Mouse (Mus musculus): ENCODE measurements around the gene Lmod3. TPM values are rescaled to one million over a fixed set of nuclear protein-coding genes. Genes with fewer than 3 reads are reported as not detected.

Gene Lmod3
- polyA plus RNA-seq, 1 experiment from 2014 or later, result 0.42 TPM

DNA sequence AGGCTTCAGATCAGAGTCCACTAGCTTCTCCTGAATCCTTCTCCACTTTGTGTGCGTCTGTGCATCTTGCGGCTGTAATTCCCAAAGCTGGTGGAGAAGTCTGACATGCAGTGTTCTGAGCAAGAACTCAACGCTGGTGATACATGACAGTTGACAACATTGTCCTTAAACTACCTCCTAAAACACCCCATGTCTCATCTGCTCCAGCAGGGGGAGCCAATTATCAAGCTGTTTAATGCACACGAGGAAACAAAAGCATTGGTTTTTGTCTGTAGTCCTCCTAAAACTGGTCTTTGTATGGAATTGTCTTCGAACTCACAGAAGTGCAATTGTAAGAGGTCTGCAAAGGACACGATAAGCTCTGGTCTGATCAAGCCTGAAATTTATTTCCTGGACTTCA, 1.6 kb downstream of the Lmod3 start:
- 40% methylated on average over 6 of the region's 6 CpGs for WGBS
- H3K4me2 ChIP-seq, result no peak overlapping the region

DNA sequence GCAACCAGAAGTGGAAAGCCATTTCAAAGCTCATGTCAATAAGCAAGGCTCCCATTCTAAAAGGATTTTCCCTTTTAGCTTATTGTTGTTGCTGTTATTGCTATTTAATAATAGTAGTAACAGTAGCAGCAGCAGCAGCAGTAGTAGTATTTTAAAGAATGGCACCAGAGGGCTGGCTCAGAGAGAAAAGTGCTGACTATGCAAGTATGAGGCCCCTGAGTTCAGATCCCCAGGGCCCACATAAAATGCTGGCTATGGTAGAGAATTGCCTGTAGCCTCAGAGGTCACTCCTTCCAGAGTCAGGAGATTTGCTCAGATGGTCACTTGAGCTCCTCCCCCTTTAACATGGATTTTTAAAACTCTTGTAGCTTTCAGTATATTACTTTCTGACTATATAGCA, 7.4 kb downstream of the Lmod3 start:
- no peaks in the 10 kb centered on the region for H3K9me3 ChIP-seq
- H3K4me3 ChIP-seq, result no peak overlapping the region
- no peaks in the 10 kb centered on the region for H3K36me3 ChIP-seq
- no peak overlapping the region for H3K9ac ChIP-seq
- no peaks in the 10 kb centered on the region for H3K4me1 ChIP-seq
- H3K4me2 ChIP-seq, result no peak overlapping the region
- ATAC-seq (ENCODE audit: borderline replicate concordance, extremely low read depth, low FRiP score, low TSS enrichment), result no peak
- no peak overlapping the region for H3K27ac ChIP-seq
- H3K27me3 ChIP-seq, result no peaks in the 10 kb centered on the region

More for the DNA sequence above, 1.6 kb downstream of the Lmod3 start:
- no peaks in the 10 kb centered on the region for H3K4me1 ChIP-seq
- no peaks in the 10 kb centered on the region for H3K27me3 ChIP-seq
- no peak for ATAC-seq (ENCODE audit: borderline replicate concordance, extremely low read depth, low FRiP score, low TSS enrichment)
- H3K27ac ChIP-seq, result no peak overlapping the region
- no peaks in the 10 kb centered on the region for H3K36me3 ChIP-seq
- no peaks in the 10 kb centered on the region for H3K9me3 ChIP-seq
- H3K9ac ChIP-seq, result no peak overlapping the region
- no peak overlapping the region for H3K4me3 ChIP-seq

DNA sequence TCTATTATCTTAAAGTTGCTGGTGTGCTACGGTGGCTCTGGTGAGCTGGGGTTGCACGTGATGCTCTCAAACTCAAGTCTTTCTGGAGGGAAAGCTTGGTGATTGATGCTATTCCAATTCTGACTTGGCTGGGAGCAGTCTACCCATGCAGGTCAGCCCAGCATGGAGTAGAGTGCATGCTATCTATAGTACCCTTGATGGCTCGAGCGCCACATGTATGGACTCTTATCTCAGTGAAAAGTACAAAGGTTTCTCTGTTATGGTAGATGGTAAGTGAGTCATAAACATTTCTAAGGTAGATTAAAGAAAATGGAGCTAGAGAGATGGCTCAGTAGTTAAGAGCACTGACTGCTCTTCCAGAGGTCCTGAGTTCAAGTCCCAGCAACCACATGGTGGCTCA, 10.0 kb downstream of the Lmod3 start:
- H3K9ac ChIP-seq, result no peak overlapping the region
- H3K27me3 ChIP-seq, result no peaks in the 10 kb centered on the region
- no peak overlapping the region for H3K4me2 ChIP-seq
- H3K36me3 ChIP-seq, result no peaks in the 10 kb centered on the region
- H3K4me3 ChIP-seq, result no peak overlapping the region
- 74% methylated on average over 4 of the region's 4 CpGs for WGBS
- no peak overlapping the region for H3K27ac ChIP-seq
- no peak for ATAC-seq (ENCODE audit: borderline replicate concordance, extremely low read depth, low FRiP score, low TSS enrichment)
- no peaks in the 10 kb centered on the region for H3K4me1 ChIP-seq
- no peaks in the 10 kb centered on the region for H3K9me3 ChIP-seq

DNA sequence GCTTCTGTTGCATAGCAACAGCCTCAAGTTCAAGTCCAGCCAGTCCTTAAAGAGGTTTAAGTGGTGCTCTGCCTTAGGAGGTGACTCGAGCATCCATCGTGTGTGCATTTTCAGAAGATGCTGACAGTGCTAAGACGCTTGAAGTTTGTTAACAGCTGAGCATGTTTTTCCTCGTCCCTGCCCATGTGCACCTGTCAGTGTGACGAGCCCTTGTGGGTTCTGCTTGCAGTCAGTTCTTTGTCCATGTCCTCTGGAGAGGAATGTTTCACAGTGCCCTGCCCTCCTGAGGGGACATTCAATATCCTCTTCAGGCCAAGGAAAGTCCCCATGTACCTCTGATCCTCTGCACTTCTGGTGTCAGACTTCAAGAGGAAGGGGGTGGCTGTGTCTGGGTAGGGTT, 12.5 kb downstream of the Lmod3 start:
- Histone ChIP-seq H3K27me3 (no peaks in the 10 kb centered on the region), H3K4me2 (no peak overlapping the region), H3K36me3 (no peaks in the 10 kb centered on the region), H3K9me3 (no peaks in the 10 kb centered on the region), H3K27ac (no peak overlapping the region), H3K4me1 (no peaks in the 10 kb centered on the region), H3K4me3 (no peak overlapping the region), H3K9ac (no peak overlapping the region)
- ATAC-seq (ENCODE audit: borderline replicate concordance, extremely low read depth, low FRiP score, low TSS enrichment), result no peak
- 72% methylated on average over 5 of the region's 5 CpGs for WGBS

DNA sequence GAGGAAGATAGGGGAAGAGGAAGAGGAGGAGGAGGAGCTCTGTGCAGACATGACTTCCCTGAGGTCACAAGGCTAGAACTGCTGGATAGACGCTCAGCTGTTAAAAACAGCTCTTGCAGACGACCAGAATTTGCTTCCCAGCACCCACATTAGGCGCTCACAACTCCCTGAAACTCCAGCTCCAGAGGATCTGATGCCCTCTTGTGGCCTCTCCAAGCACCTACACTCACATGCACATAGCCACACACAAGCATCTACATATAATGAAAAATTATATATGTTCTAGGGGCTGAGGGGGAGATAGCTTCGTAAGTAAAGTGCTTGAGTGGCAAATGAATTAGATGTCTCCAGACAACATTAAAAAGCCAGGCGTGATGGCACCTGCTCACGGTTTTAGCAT, 13.2 kb downstream of the Lmod3 start:
- Histone ChIP-seq H3K27ac (no peak overlapping the region), H3K9me3 (no peaks in the 10 kb centered on the region), H3K4me2 (no peak overlapping the region), H3K36me3 (no peaks in the 10 kb centered on the region), H3K4me1 (no peaks in the 10 kb centered on the region), H3K9ac (no peak overlapping the region), H3K27me3 (no peaks in the 10 kb centered on the region), H3K4me3 (no peak overlapping the region)
- ATAC-seq (ENCODE audit: borderline replicate concordance, extremely low read depth, low FRiP score, low TSS enrichment), result no peak
- 84% methylated on average over 6 of the region's 6 CpGs for WGBS

DNA sequence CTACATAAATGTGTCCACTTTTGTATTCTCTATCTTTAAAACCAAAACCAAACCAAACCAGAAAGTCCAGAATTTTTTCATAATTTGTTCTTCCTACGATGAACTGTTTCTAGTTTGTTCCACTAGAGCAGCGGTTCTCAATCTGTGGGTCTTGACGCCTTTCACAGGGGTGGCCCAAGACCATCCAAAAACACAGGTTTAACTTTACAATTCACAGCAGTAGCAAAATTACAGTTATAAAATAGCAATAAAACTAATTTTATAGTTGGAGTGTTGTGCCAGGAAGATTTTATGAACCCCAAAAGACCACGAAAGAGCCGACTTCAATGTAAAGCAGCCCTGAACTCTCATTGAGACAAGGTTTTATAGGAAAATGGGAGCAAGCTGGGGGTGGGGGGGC, 16.5 kb downstream of the Lmod3 start:
- H3K9me3 ChIP-seq, result no peaks in the 10 kb centered on the region
- no peak overlapping the region for H3K4me2 ChIP-seq
- H3K27ac ChIP-seq, result no peak overlapping the region
- ATAC-seq (ENCODE audit: borderline replicate concordance, extremely low read depth, low FRiP score, low TSS enrichment), result no peak
- no peaks in the 10 kb centered on the region for H3K27me3 ChIP-seq
- WGBS, result 95% methylated on average over 5 of the region's 5 CpGs
- H3K9ac ChIP-seq, result no peak overlapping the region
- no peaks in the 10 kb centered on the region for H3K4me1 ChIP-seq
- no peak overlapping the region for H3K4me3 ChIP-seq
- peaks cover 12% of the 10 kb centered on the region for H3K36me3 ChIP-seq

DNA sequence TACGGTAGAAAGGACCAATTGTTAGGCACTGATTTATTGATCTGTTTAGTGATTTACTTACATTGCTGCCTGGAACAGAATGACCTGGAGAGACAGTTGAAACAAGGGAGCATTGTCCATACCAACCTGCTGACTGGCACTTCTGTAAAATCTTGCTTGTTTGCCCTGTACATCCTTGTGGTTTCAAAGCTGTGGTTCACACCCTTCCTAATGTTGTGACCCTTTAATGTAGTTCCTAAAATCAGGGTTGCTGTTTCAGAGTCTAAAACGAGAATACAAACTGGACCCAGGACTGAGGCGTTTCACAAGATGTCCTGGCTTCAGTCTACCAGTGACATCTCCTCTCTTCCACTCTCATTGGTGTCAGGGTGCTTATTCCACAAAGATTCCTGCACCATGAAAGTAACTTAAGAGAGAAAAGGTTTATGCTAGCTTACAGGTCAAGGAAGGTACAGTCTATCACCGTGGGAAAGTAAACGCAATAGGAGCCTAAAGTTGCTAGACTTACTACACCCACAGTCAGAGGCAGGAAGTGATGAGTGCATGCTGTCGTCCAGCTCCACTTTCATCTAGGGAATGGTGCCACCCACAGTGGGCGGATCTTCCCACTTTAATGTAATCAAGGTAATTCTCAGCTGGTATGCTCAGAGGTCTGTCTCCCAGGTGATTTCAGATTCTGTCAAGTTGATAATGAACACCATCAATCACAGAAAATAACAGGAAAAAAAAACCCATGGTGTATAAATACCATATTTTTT, 17.5 kb downstream of the Lmod3 start:
- ATAC-seq (ENCODE audit: borderline replicate concordance, extremely low read depth, low FRiP score, low TSS enrichment), result no peak

DNA sequence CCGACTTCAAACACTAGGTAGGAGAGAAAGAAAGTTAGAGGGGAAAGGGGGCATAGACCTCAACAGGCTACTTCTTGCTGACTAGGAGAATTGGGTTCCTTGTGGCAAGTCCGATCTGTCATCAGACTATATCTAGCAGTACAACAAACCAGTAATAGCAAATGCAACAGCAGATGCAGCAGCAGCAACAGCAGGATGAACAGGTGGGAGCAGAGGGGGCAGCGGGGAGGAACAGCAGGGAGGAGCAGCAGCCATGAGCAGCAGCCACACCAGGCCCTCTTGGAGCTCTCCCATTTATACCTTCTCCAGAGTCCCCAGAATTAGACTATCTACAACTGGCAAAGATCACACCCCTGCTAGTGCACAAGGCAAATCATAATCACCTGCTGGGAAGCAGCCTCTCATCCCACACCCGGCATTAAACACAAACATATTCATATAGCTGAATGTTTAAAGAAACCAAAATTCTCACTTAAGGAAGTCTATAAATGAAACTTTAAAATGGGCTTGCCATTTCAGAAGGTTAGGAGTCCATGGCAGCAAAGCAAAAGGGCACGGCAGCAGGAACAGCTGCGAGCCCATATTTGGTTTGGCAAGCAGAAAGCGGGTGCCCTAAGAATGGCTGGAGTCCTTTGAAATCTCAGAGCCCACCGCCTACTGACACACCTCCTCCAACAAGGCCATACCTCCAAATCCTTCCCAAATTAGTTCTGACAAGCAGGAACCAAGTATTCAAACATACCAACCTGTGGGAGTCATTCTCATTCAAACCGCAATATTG, 25.3 kb downstream of the Lmod3 start:
- H3K9me3 ChIP-seq, result no peaks in the 10 kb centered on the region
- WGBS, result 93% methylated on average over 9 of the region's 9 CpGs

More for the DNA sequence above, 17.5 kb downstream of the Lmod3 start:
- Histone ChIP-seq H3K4me1 (no peaks in the 10 kb centered on the region), H3K27me3 (no peaks in the 10 kb centered on the region), H3K4me3 (no peak overlapping the region), H3K36me3 (peaks cover 12% of the 10 kb centered on the region), H3K9ac (no peak overlapping the region), H3K9me3 (no peaks in the 10 kb centered on the region), H3K27ac (no peak overlapping the region), H3K4me2 (no peak overlapping the region)
- 77% methylated on average over 7 of the region's 7 CpGs for WGBS

DNA sequence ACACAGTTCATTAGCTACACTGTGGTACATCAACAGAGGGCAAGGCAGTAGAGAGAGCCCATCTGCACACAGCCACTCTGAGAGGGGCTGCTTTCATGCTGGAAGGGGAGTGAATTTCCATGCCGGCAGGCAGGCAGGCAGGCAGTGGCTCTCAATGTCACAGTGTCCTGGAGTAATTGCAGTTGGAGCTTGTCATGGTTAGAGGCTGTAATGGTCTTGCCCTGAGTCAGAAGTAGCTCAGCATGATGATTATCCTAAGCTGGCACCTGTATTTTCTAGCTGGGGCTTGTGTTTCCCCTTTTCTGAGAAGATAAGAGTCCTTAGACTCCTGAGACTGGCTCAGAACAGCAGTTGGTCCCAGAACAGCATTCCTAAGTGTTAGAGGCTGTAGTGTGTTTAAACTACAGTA, 26.5 kb downstream of the Lmod3 start:
- Histone ChIP-seq H3K4me1 (peaks cover 13% of the 10 kb centered on the region), H3K4me3 (no peak overlapping the region), H3K4me2 (no peak overlapping the region), H3K9ac (no peak overlapping the region), H3K27me3 (no peaks in the 10 kb centered on the region), H3K27ac (peak overlapping the region; percentile 20; the same call in 1 of the 2 replicates), H3K9me3 (no peaks in the 10 kb centered on the region), H3K36me3 (peaks cover 7% of the 10 kb centered on the region; the same call in 1 of the 2 replicates)
- WGBS, result 40% methylated on average over 1 of the region's 1 CpGs
- ATAC-seq (ENCODE audit: borderline replicate concordance, extremely low read depth, low FRiP score, low TSS enrichment), result no peak

More for the DNA sequence above, 25.3 kb downstream of the Lmod3 start:
- Histone ChIP-seq H3K27ac (no peak overlapping the region), H3K27me3 (no peaks in the 10 kb centered on the region), H3K4me2 (no peak overlapping the region), H3K4me3 (no peak overlapping the region), H3K9ac (no peak overlapping the region), H3K4me1 (peaks cover 2% of the 10 kb centered on the region; the same call in 1 of the 2 replicates), H3K36me3 (peaks cover 12% of the 10 kb centered on the region)
- ATAC-seq (ENCODE audit: borderline replicate concordance, extremely low read depth, low FRiP score, low TSS enrichment), result no peak

DNA sequence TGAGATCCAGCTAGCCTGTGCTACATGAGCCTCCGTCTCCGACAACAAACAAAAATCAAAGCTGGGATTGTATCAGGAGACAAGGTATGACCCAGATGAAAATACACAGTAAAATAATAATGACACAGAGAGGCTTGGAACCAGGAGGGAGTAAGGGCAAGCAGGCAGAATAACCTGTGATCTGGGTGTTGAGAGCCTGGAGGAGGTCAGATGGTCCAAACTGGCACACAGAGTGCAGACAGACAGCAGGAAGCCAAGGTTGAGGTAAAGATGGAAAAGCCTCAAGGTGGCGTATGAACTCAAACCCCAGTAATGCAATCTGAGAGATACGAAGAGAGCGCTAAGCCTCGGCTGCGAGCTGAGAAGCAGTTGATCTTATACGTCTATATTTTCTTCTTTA, 28.1 kb downstream of the Lmod3 start:
- WGBS, result 92% methylated on average over 8 of the region's 8 CpGs
- ATAC-seq (ENCODE audit: borderline replicate concordance, extremely low read depth, low FRiP score, low TSS enrichment), result no peak
- no peaks in the 10 kb centered on the region for H3K27me3 ChIP-seq
- H3K4me2 ChIP-seq, result no peak overlapping the region
- H3K36me3 ChIP-seq, result peaks cover 2% of the 10 kb centered on the region; the same call in 1 of the 2 replicates
- H3K9me3 ChIP-seq, result no peaks in the 10 kb centered on the region
- H3K4me3 ChIP-seq, result no peak overlapping the region
- no peak overlapping the region for H3K27ac ChIP-seq
- no peak overlapping the region for H3K9ac ChIP-seq
- H3K4me1 ChIP-seq, result peaks cover 13% of the 10 kb centered on the region

DNA sequence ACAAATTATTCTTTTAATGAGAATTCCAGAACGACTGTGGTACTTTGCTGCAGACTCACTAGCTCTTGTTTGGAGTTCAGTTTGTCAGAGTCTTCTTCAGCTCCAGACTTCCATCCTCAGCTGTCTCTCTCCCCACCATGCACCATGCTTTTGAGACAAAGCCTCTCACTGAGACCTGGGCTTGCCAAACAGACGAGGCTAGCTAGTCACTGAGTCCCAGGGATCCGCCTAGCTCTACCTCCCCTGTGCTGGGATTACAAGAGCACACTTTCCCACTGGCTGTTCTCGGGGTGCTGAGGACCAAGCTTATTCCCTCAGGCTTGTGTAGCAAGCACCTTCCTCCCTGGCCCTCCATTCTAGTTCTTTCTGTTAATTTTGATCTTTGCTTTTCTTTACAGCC, 29.0 kb downstream of the Lmod3 start:
- peaks cover 13% of the 10 kb centered on the region for H3K4me1 ChIP-seq
- H3K4me3 ChIP-seq, result no peak overlapping the region
- H3K36me3 ChIP-seq, result no peaks in the 10 kb centered on the region
- H3K9me3 ChIP-seq, result no peaks in the 10 kb centered on the region
- no peak overlapping the region for H3K9ac ChIP-seq
- no peak overlapping the region for H3K4me2 ChIP-seq
- 74% methylated on average over 4 of the region's 4 CpGs for WGBS
- no peaks in the 10 kb centered on the region for H3K27me3 ChIP-seq
- no peak overlapping the region for H3K27ac ChIP-seq
- no peak for ATAC-seq (ENCODE audit: borderline replicate concordance, extremely low read depth, low FRiP score, low TSS enrichment)

DNA sequence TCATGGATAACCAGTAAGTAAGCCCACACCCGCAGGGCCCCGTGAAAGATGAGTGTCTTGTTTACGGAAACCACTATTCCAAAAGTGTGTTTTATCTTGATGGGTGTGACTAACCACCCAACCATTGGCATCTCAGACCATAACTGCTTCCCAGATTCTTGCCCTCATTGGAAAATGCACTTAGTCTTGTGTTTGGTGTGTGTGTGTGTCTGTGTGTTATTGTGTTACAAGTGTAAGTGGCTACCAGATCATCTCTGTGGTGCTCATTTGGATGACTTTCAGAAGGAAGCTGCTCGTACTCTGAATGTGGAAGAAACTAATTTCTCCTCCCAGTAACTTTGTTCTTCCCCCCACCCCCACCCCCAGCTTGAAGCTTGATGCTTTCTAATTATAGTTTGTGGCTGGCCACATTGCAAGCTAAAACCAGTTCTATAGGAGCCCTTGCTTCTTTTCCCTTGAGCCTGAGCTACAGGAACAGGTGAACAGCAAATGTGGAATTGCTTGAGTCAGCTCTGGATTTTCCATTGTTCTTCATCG, 29.6 kb downstream of the Lmod3 start:
- Histone ChIP-seq H3K4me3 (no peak overlapping the region), H3K4me1 (peaks cover 13% of the 10 kb centered on the region), H3K4me2 (no peak overlapping the region), H3K9ac (no peak overlapping the region), H3K27ac (no peak overlapping the region), H3K27me3 (no peaks in the 10 kb centered on the region), H3K36me3 (no peaks in the 10 kb centered on the region), H3K9me3 (no peaks in the 10 kb centered on the region)
- no peak for ATAC-seq (ENCODE audit: borderline replicate concordance, extremely low read depth, low FRiP score, low TSS enrichment)
- WGBS, result 52% methylated on average over 5 of the region's 5 CpGs

All from lung, embryonic 15.5 days (tissue).